Mouse (Mus musculus) embryonic facial prominence, embryonic 12.5 days (tissue): ENCODE data around the gene Hoxd4. TPM values are rescaled to one million over a fixed set of nuclear protein-coding genes. Genes with fewer than 3 reads are reported as not detected.

Experiments used
- ATAC-seq: fragments of 200-750 bp; cut with Nextera tagmentation; 2 replicates; pipeline ENCODE4 v1.8.0; 2017; ENCODE audit not compliant: insufficient number of reproducible peaks, insufficient read depth, low FRiP score, low TSS enrichment
- H3K27ac ChIP-seq: fragments of 300-500 bp; sonication (generic); 2 replicates; pipeline ENCODE4 v1.5.1; 2016; ENCODE audit warnings: mild to moderate bottlenecking
- H3K27me3 ChIP-seq: fragments of 300-500 bp; sonication (generic); 2 replicates; pipeline ENCODE4 v1.6.1; 2016; ENCODE audit warnings: mild to moderate bottlenecking, moderate library complexity
- H3K36me3 ChIP-seq: fragments of 300-500 bp; sonication (generic); 2 replicates; pipeline ENCODE4 v1.6.1; 2016; ENCODE audit warnings: mild to moderate bottlenecking
- H3K4me1 ChIP-seq: fragments of 300-500 bp; sonication (generic); 2 replicates; pipeline ENCODE4 v1.6.1; 2016
- H3K4me2 ChIP-seq: fragments of 300-500 bp; sonication (generic); replicated peaks from 2 replicates; pipeline ENCODE4 v1.6.1; 2016; ENCODE audit warnings: mild to moderate bottlenecking, moderate library complexity
- H3K4me3 ChIP-seq: fragments of 300-500 bp; sonication (generic); 2 replicates; pipeline ENCODE4 v1.5.1; 2016; ENCODE audit warnings: mild to moderate bottlenecking
- H3K9ac ChIP-seq: fragments of 300-500 bp; sonication (generic); 2 replicates; pipeline ENCODE4 v1.6.1; 2016; ENCODE audit warnings: mild to moderate bottlenecking, moderate library complexity
- H3K9me3 ChIP-seq: fragments of 300-500 bp; sonication (generic); 2 replicates; pipeline ENCODE4 v1.6.1; 2016; ENCODE audit warnings: mild to moderate bottlenecking, moderate library complexity
- WGBS: fragments of 180-500 bp; shearing (Covaris S2); methylation state at CpG from one replicate; pipeline ENCODE4 v1.1.7; 2016; 5-methylcytosine and 5-hydroxymethylcytosine counted together
- polyA plus RNA-seq: library from polyadenylated mRNA; unstranded; fragments of >200 nt; fragmentation: Nextera tagmentation; extraction: Ambion mirVana; gene quantifications from 2 replicates; pipeline ENCODE4 v1.2.1, GENCODE M21; 2016

Hoxd4 gene
- polyA plus RNA-seq, result 0.14 and 0.25 TPM in 2 replicates

- Histone ChIP-seq H3K9ac (peak within 1 kb of the TSS; percentile 34; the same call in 1 of the 2 replicates), H3K4me2 (peak within 1 kb of the TSS; percentile 44), H3K27ac (no peak within 1 kb of the TSS), H3K4me3 (peak within 1 kb of the TSS; percentile 30), H3K27me3 (peaks cover 95% of the 10 kb centered on the region), H3K9me3 (no peaks in the 10 kb centered on the region), H3K4me1 (no peaks in the 10 kb centered on the region), H3K36me3 (no peaks in the 10 kb centered on the region)
- under 1% methylated on average over 65 of the region's 65 CpGs for WGBS
- ATAC-seq, result no peak
Measured at GRCm38 (mm10) chr2:74711721-74712621, at the start of gene Hoxd4, which contains the start of gene Hoxd3. TSS of gene Hoxd4 (plus strand) at chr2:74711929. TSS of gene Hoxd3 (plus strand) at chr2:74711927.

GRCm38 (mm10) chr2:74663291-74663925 is 48.3 kb upstream of the Hoxd4 start:
- no peak overlapping the region for H3K9ac ChIP-seq
- H3K4me1 ChIP-seq, result peaks cover 7% of the 10 kb centered on the region
- no peak overlapping the region for H3K27ac ChIP-seq
- ATAC-seq, result no peak
- H3K36me3 ChIP-seq, result no peaks in the 10 kb centered on the region
- H3K9me3 ChIP-seq, result no peaks in the 10 kb centered on the region
- H3K4me3 ChIP-seq, result no peak overlapping the region
- H3K27me3 ChIP-seq, result peaks cover 83% of the 10 kb centered on the region
- H3K4me2 ChIP-seq, result no peak overlapping the region
- WGBS, result 5% methylated on average over 18 of the region's 18 CpGs

GRCm38 (mm10) chr2:74666411-74666810 is 45.3 kb upstream of the Hoxd4 start:
- Histone ChIP-seq H3K27me3 (peaks cover 84% of the 10 kb centered on the region), H3K4me2 (no peak overlapping the region), H3K4me1 (peaks cover 9% of the 10 kb centered on the region), H3K9me3 (no peaks in the 10 kb centered on the region), H3K9ac (no peak overlapping the region), H3K36me3 (no peaks in the 10 kb centered on the region), H3K4me3 (no peak overlapping the region), H3K27ac (no peak overlapping the region)
- WGBS, result 2% methylated on average over 7 of the region's 7 CpGs
- ATAC-seq, result no peak

GRCm38 (mm10) chr2:74667191-74667841 is 44.4 kb upstream of the Hoxd4 start:
- WGBS, result 2% methylated on average over 36 of the region's 36 CpGs
- H3K4me1 ChIP-seq, result peaks cover 9% of the 10 kb centered on the region
- H3K4me3 ChIP-seq, result no peak overlapping the region
- no peak overlapping the region for H3K9ac ChIP-seq
- H3K27ac ChIP-seq, result no peak overlapping the region
- no peaks in the 10 kb centered on the region for H3K9me3 ChIP-seq
- ATAC-seq, result no peak
- no peak overlapping the region; the same call in 1 of the 2 replicates for H3K4me2 ChIP-seq
- peaks cover 84% of the 10 kb centered on the region for H3K27me3 ChIP-seq
- H3K36me3 ChIP-seq, result no peaks in the 10 kb centered on the region

- H3K9me3 ChIP-seq, result no peaks in the 10 kb centered on the region
- ATAC-seq, result no peak
- H3K27me3 ChIP-seq, result peaks cover 84% of the 10 kb centered on the region
- H3K4me2 ChIP-seq, result peak within 1 kb of the TSS; percentile 57
- peaks cover 12% of the 10 kb centered on the region for H3K4me1 ChIP-seq
- peak within 1 kb of the TSS; percentile 19; the same call in 1 of the 2 replicates for H3K9ac ChIP-seq
- H3K4me3 ChIP-seq, result peak within 1 kb of the TSS; percentile 31
- WGBS, result under 1% methylated on average over 31 of the region's 51 CpGs
- no peaks in the 10 kb centered on the region for H3K36me3 ChIP-seq
- H3K27ac ChIP-seq, result no peak within 1 kb of the TSS
Measured at GRCm38 (mm10) chr2:74667842-74668357, 43.8 kb upstream of the Hoxd4 start, which contains the start of gene Hoxd13. TSS of gene Hoxd13 (plus strand) at chr2:74668310.

- Histone ChIP-seq H3K27me3 (peaks cover 84% of the 10 kb centered on the region), H3K4me1 (peaks cover 14% of the 10 kb centered on the region), H3K27ac (no peak overlapping the region), H3K4me3 (peak overlapping the region; percentile 31), H3K4me2 (peak overlapping the region; percentile 57), H3K9ac (peak overlapping the region; percentile 19; the same call in 1 of the 2 replicates), H3K9me3 (no peaks in the 10 kb centered on the region), H3K36me3 (no peaks in the 10 kb centered on the region)
- 0 out of 2 replicates have a peak, but pooled peaks have one; percentile 47 for ATAC-seq
- under 1% methylated on average over 53 of the region's 74 CpGs for WGBS
Measured at GRCm38 (mm10) chr2:74668370-74669229, 43.1 kb upstream of the Hoxd4 start.

GRCm38 (mm10) chr2:74669230-74669578 is 42.5 kb upstream of the Hoxd4 start:
- H3K4me3 ChIP-seq, result no peak overlapping the region
- H3K9me3 ChIP-seq, result no peaks in the 10 kb centered on the region
- H3K36me3 ChIP-seq, result no peaks in the 10 kb centered on the region
- no peak for ATAC-seq
- H3K9ac ChIP-seq, result no peak overlapping the region
- H3K4me2 ChIP-seq, result no peak overlapping the region
- under 1% methylated on average over 3 of the region's 3 CpGs for WGBS
- H3K4me1 ChIP-seq, result peaks cover 19% of the 10 kb centered on the region
- H3K27me3 ChIP-seq, result peaks cover 84% of the 10 kb centered on the region
- no peak overlapping the region for H3K27ac ChIP-seq

- Histone ChIP-seq H3K27me3 (peaks cover 84% of the 10 kb centered on the region), H3K9ac (no peak overlapping the region), H3K36me3 (no peaks in the 10 kb centered on the region), H3K27ac (no peak overlapping the region), H3K4me1 (peaks cover 19% of the 10 kb centered on the region), H3K4me2 (no peak overlapping the region), H3K9me3 (no peaks in the 10 kb centered on the region), H3K4me3 (no peak overlapping the region)
- ATAC-seq, result no peak
- WGBS, result 3% methylated on average over 14 of the region's 14 CpGs
Measured at GRCm38 (mm10) chr2:74669650-74670235, 42.0 kb upstream of the Hoxd4 start.

GRCm38 (mm10) chr2:74670632-74671188 is 41.0 kb upstream of the Hoxd4 start:
- Histone ChIP-seq H3K9ac (no peak overlapping the region), H3K4me3 (no peak overlapping the region)
- ATAC-seq, result no peak

GRCm38 (mm10) chr2:74671847-74672246 is 39.9 kb upstream of the Hoxd4 start:
- Histone ChIP-seq H3K27me3 (peaks cover 91% of the 10 kb centered on the region), H3K36me3 (no peaks in the 10 kb centered on the region), H3K9ac (no peak overlapping the region), H3K4me1 (peaks cover 19% of the 10 kb centered on the region), H3K4me2 (no peak overlapping the region), H3K4me3 (no peak overlapping the region), H3K27ac (no peak overlapping the region), H3K9me3 (no peaks in the 10 kb centered on the region)
- 3% methylated on average over 5 of the region's 5 CpGs for WGBS
- ATAC-seq, result no peak

More at GRCm38 (mm10) chr2:74670632-74671188, 41.0 kb upstream of the Hoxd4 start:
- H3K4me2 ChIP-seq, result no peak overlapping the region
- WGBS, result 2% methylated on average over 3 of the region's 3 CpGs
- H3K27me3 ChIP-seq, result peaks cover 88% of the 10 kb centered on the region
- H3K9me3 ChIP-seq, result no peaks in the 10 kb centered on the region
- no peak overlapping the region for H3K27ac ChIP-seq
- H3K36me3 ChIP-seq, result no peaks in the 10 kb centered on the region
- peaks cover 19% of the 10 kb centered on the region for H3K4me1 ChIP-seq
